18 mouse cellular contexts compared by ENCODE assay signal in genomic region chr15:86576666-86577065, GRCm38 (mm10).
A peak's percentile ranks its signal among the peaks of the same experiment; 100 is the strongest.
DNase-seq lines count a peak whose midpoint lies in the region; ATAC-seq and TF ChIP-seq lines count a peak whose summit lies in the region.
"Had no signal": no experiment of that assay in that cellular context is flagged by ENCODE, and none has a peak within 500 bp of the region (broad histone marks: within the 10 kb centered on the region; RNA-seq: fewer than 3 reads in every experiment).

No protein-coding gene starts in this region.

- H3K9ac ChIP-seq in kidney, embryonic 16.5 days (replicated peaks; ENCODE audit: low read length), result no peak overlapping the region
- H3K9ac ChIP-seq in kidney, postnatal 0 days (ENCODE audit: low read depth, low read length), result no peak overlapping the region
- H3K9ac ChIP-seq in forebrain, embryonic 14.5 days (ENCODE audit: low read length), result no peak overlapping the region
- H3K9ac ChIP-seq: embryonic facial prominence, embryonic 12.5 days; liver, postnatal 0 days had no signal

- peak; percentile 97 for DNase-seq in heart, adult 11 months
- no peak for DNase-seq in heart, embryonic 10.5 days (ENCODE audit: low spot score)
- DNase-seq in kidney, adult 8-10 months, result peak; percentile 10 to 20
- DNase-seq in kidney, postnatal 0 days (ENCODE audit: low spot score), result peak; percentile 63
- peak; percentile 24 for DNase-seq in lung, postnatal 25 days (ENCODE audit: low spot score)
- DNase-seq in forebrain, embryonic 14.5 days (ENCODE audit: low spot score), result no peak
- DNase-seq: adrenal gland, postnatal 14 days; B cell, adult 2 months; cerebellum, adult 2 months; heart, postnatal 4 days; liver, postnatal 0 days; right cerebral cortex, adult 18-20 months; spleen, adult 18-20 months; thymus, adult 18-20 months had no signal

- H3K4me1 ChIP-seq in heart, embryonic 10.5 days, result no peaks in the 10 kb centered on the region
- no peaks in the 10 kb centered on the region for H3K4me1 ChIP-seq in kidney, embryonic 16.5 days (ENCODE audit: insufficient read depth, low read length)
- H3K4me1 ChIP-seq in kidney, postnatal 0 days (replicated peaks; ENCODE audit: insufficient read depth, low read length), result no peaks in the 10 kb centered on the region
- no peaks in the 10 kb centered on the region for H3K4me1 ChIP-seq in forebrain, embryonic 14.5 days (ENCODE audit: control insufficient read depth, insufficient read depth, low read length)
- H3K4me1 ChIP-seq: embryonic facial prominence, embryonic 12.5 days; megakaryocyte, embryonic 14.5 days had no signal

- no peak overlapping the region for H3K4me3 ChIP-seq in heart, embryonic 10.5 days
- H3K4me3 ChIP-seq in kidney, embryonic 16.5 days (ENCODE audit: low read length), result no peak overlapping the region
- H3K4me3 ChIP-seq in kidney, postnatal 0 days (replicated peaks; ENCODE audit: low read depth, low read length), result no peak overlapping the region
- no peak overlapping the region for H3K4me3 ChIP-seq in forebrain, embryonic 14.5 days (ENCODE audit: low read depth, low read length)
- H3K4me3 ChIP-seq: embryonic facial prominence, embryonic 12.5 days; megakaryocyte, embryonic 14.5 days had no signal

- no peak for TF ChIP-seq CTCF in kidney, postnatal 0 days (IDR thresholded peaks at IDR 0.05; ENCODE audit: low read depth)

- no peak for ATAC-seq in kidney, embryonic 16.5 days (ENCODE audit: low FRiP score, low TSS enrichment)
- ATAC-seq in kidney, postnatal 0 days (replicated peaks; ENCODE audit: low FRiP score, low read depth), result no peak
- ATAC-seq in forebrain, embryonic 14.5 days, result no peak
- ATAC-seq: hindbrain, postnatal 0 days; liver, postnatal 0 days had no signal

- H3K36me3 ChIP-seq in heart, embryonic 10.5 days, result no peaks in the 10 kb centered on the region
- no peaks in the 10 kb centered on the region for H3K36me3 ChIP-seq in kidney, embryonic 16.5 days (ENCODE audit: insufficient read depth, low read length)
- H3K36me3 ChIP-seq in kidney, postnatal 0 days (ENCODE audit: insufficient read depth, low read length), result no peaks in the 10 kb centered on the region
- H3K36me3 ChIP-seq in forebrain, embryonic 14.5 days (ENCODE audit: control insufficient read depth, insufficient read depth, low read length), result no peaks in the 10 kb centered on the region
- H3K36me3 ChIP-seq: embryonic facial prominence, embryonic 12.5 days had no signal

- WGBS in heart, embryonic 10.5 days, result 73% methylated on average over 5 of the region's 5 CpGs
- WGBS in kidney, embryonic 16.5 days, result 14% methylated on average over 5 of the region's 5 CpGs
- WGBS in kidney, postnatal 0 days, result 17% methylated on average over 5 of the region's 5 CpGs
- 70% methylated on average over 5 of the region's 5 CpGs for WGBS in forebrain, embryonic 14.5 days

- H3K27ac ChIP-seq in heart, embryonic 10.5 days, result no peak overlapping the region
- H3K27ac ChIP-seq in kidney, embryonic 16.5 days (ENCODE audit: low read length), result no peak overlapping the region
- no peak overlapping the region for H3K27ac ChIP-seq in kidney, postnatal 0 days
- H3K27ac ChIP-seq in forebrain, embryonic 14.5 days (ENCODE audit: low read depth, low read length), result no peak overlapping the region
- H3K27ac ChIP-seq: embryonic facial prominence, embryonic 12.5 days; hindbrain, postnatal 0 days had no signal

- no peak overlapping the region for H3K4me2 ChIP-seq in kidney, embryonic 16.5 days (replicated peaks; ENCODE audit: low read depth, low read length)
- H3K4me2 ChIP-seq in kidney, postnatal 0 days (ENCODE audit: low read length), result no peak overlapping the region
- H3K4me2 ChIP-seq in forebrain, embryonic 14.5 days (ENCODE audit: low read length), result no peak overlapping the region
- H3K4me2 ChIP-seq: embryonic facial prominence, embryonic 12.5 days had no signal

- no peaks in the 10 kb centered on the region for H3K9me3 ChIP-seq in heart, embryonic 10.5 days
- no peaks in the 10 kb centered on the region for H3K9me3 ChIP-seq in kidney, embryonic 16.5 days (ENCODE audit: low read length)
- no peaks in the 10 kb centered on the region for H3K9me3 ChIP-seq in kidney, postnatal 0 days (replicated peaks; ENCODE audit: low read length)
- no peaks in the 10 kb centered on the region for H3K9me3 ChIP-seq in forebrain, embryonic 14.5 days (replicated peaks; ENCODE audit: control insufficient read depth, low read length)
- H3K9me3 ChIP-seq: embryonic facial prominence, embryonic 12.5 days had no signal

- peaks cover 86% of the 10 kb centered on the region for H3K27me3 ChIP-seq in heart, embryonic 10.5 days (ENCODE audit: insufficient read depth, poor library complexity, severe bottlenecking)
- H3K27me3 ChIP-seq in kidney, embryonic 16.5 days (ENCODE audit: insufficient read depth, low read length), result no peaks in the 10 kb centered on the region
- no peaks in the 10 kb centered on the region for H3K27me3 ChIP-seq in kidney, postnatal 0 days (ENCODE audit: insufficient read depth, low read length)
- H3K27me3 ChIP-seq in forebrain, embryonic 14.5 days (replicated peaks; ENCODE audit: control insufficient read depth, insufficient read depth, low read length), result no peaks in the 10 kb centered on the region
- H3K27me3 ChIP-seq: embryonic facial prominence, embryonic 12.5 days had no signal

Comparison
In these comparisons a context has a peak if more than half of its experiments do, and no peak if none do; other contexts are left out.
1. DNase-seq: peak in heart, adult 11 months (single experiment), kidney, adult 8-10 months (2 of 2), kidney, postnatal 0 days (single experiment) and lung, postnatal 25 days (single experiment); none in heart, embryonic 10.5 days (single experiment) and forebrain, embryonic 14.5 days (single experiment).